8 mouse cellular contexts compared by ENCODE assay signal in genomic region chr5:64092748-64093292, GRCm38 (mm10). TPM values are rescaled to one million over a fixed set of nuclear protein-coding genes. Genes with fewer than 3 reads are reported as not detected.
A peak's percentile ranks its signal among the peaks of the same experiment; 100 is the strongest.
DNase-seq lines count a peak whose midpoint lies in the region; ATAC-seq and TF ChIP-seq lines count a peak whose summit lies in the region.

Gene Pgm2 (plus strand): TSS chr5:64092950.

- H3K4me2 ChIP-seq in forebrain, embryonic 15.5 days (replicated peaks): peak within 1 kb of the TSS; percentile 62
- peak within 1 kb of the TSS; percentile 87 for H3K4me2 ChIP-seq in neural tube, embryonic 14.5 days (ENCODE audit: low read depth, low read length)

- TF ChIP-seq CTCF in G1E (IDR thresholded peaks at IDR 0.05; ENCODE audit: low read depth, low read length): no peak
- no peak for TF ChIP-seq CTCF in testis, adult 2 months (IDR thresholded peaks at IDR 0.05; ENCODE audit: control insufficient read depth, insufficient read depth, insufficient replicate concordance, low read depth, low read length)

- peak; percentile 95 for DNase-seq in G1E (ENCODE audit: low spot score)
- DNase-seq in cerebellum, adult 11-12 months: peak; percentile 76
- DNase-seq in heart, postnatal 25 days (ENCODE audit: low spot score): peak; percentile 76
- peak; percentile 73 to 88 for DNase-seq in layer of hippocampus, adult 18-20 months (ENCODE audit: low spot score in 2 of 2)
- peak; percentile 86 to 92 for DNase-seq in lung, adult 18-20 months

- intact Hi-C loops in heart, postnatal 25 days (cut with DNase I): loop anchor here (5.0 kb wide), 1 partner anchor 126 kb away; the partner anchor contains the start of gene Rell1

- no peaks in the 10 kb centered on the region for H3K9me3 ChIP-seq in G1E (replicated peaks)
- H3K9me3 ChIP-seq in forebrain, embryonic 15.5 days: no peaks in the 10 kb centered on the region
- no peaks in the 10 kb centered on the region for H3K9me3 ChIP-seq in neural tube, embryonic 14.5 days (ENCODE audit: control insufficient read depth, low read length)

- no peak for TF ChIP-seq POLR2A in testis, adult 2 months (IDR thresholded peaks at IDR 0.05; ENCODE audit: control insufficient read depth, low read depth, low read length)

- H3K4me1 ChIP-seq in G1E (ENCODE audit: insufficient read depth, low read depth, low read length): peaks cover 44% of the 10 kb centered on the region
- peaks cover 17% of the 10 kb centered on the region for H3K4me1 ChIP-seq in forebrain, embryonic 15.5 days
- peaks cover 8% of the 10 kb centered on the region; the same call in 1 of the 2 replicates for H3K4me1 ChIP-seq in neural tube, embryonic 14.5 days (ENCODE audit: control insufficient read depth, insufficient read depth, low read length)
- no peaks in the 10 kb centered on the region; the same call in 1 of the 2 replicates for H3K4me1 ChIP-seq in testis, adult 2 months (ENCODE audit: control insufficient read depth, insufficient read depth, low read length)

- peaks cover 21% of the 10 kb centered on the region for H3K36me3 ChIP-seq in G1E (replicated peaks)
- H3K36me3 ChIP-seq in forebrain, embryonic 15.5 days: peaks cover 6% of the 10 kb centered on the region; the same call in 1 of the 2 replicates
- no peaks in the 10 kb centered on the region for H3K36me3 ChIP-seq in neural tube, embryonic 14.5 days (ENCODE audit: control insufficient read depth, insufficient read depth, low read length)
- no peaks in the 10 kb centered on the region for H3K36me3 ChIP-seq in testis, adult 2 months (ENCODE audit: control insufficient read depth, insufficient read depth, low read length)

- no peaks in the 10 kb centered on the region; the same call in 1 of the 2 replicates for H3K27me3 ChIP-seq in G1E (ENCODE audit: insufficient read depth, low read length)
- no peaks in the 10 kb centered on the region for H3K27me3 ChIP-seq in forebrain, embryonic 15.5 days
- no peaks in the 10 kb centered on the region for H3K27me3 ChIP-seq in neural tube, embryonic 14.5 days (ENCODE audit: control insufficient read depth, insufficient read depth, low read length)
- H3K27me3 ChIP-seq in testis, adult 2 months (ENCODE audit: control insufficient read depth, insufficient read depth, low read length): no peaks in the 10 kb centered on the region

- under 1% methylated on average over 43 of the region's 43 CpGs for WGBS in forebrain, embryonic 15.5 days
- under 1% methylated on average over 31 of the region's 43 CpGs for WGBS in neural tube, embryonic 14.5 days

- peak within 1 kb of the TSS; percentile 65 for H3K27ac ChIP-seq in forebrain, embryonic 15.5 days (replicated peaks)
- peak within 1 kb of the TSS; percentile 68 for H3K27ac ChIP-seq in neural tube, embryonic 14.5 days (ENCODE audit: low read depth, low read length)
- no peak within 1 kb of the TSS for H3K27ac ChIP-seq in testis, adult 2 months (ENCODE audit: control insufficient read depth, insufficient read depth, low read depth, low read length)

- H3K4me3 ChIP-seq in G1E (ENCODE audit: low read depth, low read length): peak within 1 kb of the TSS; percentile 87
- H3K4me3 ChIP-seq in forebrain, embryonic 15.5 days: peak within 1 kb of the TSS; percentile 65
- peak within 1 kb of the TSS; percentile 73 for H3K4me3 ChIP-seq in neural tube, embryonic 14.5 days (ENCODE audit: low read depth, low read length)
- H3K4me3 ChIP-seq in testis, adult 2 months (ENCODE audit: control insufficient read depth, low read depth, low read length): peak within 1 kb of the TSS; percentile 74

- ATAC-seq in G1E (ENCODE audit: extremely low read depth, insufficient number of reproducible peaks, low FRiP score, poor library complexity, severe bottlenecking): peak; percentile 82
- ATAC-seq in forebrain, embryonic 15.5 days (replicated peaks): peak; percentile 98
- ATAC-seq in neural tube, embryonic 14.5 days (ENCODE audit: low read depth): peak; percentile 98

- peak within 1 kb of the TSS; percentile 74 for H3K9ac ChIP-seq in forebrain, embryonic 15.5 days (replicated peaks)
- H3K9ac ChIP-seq in neural tube, embryonic 14.5 days (replicated peaks; ENCODE audit: low read depth, low read length): peak within 1 kb of the TSS; percentile 75

RNA-seq across cellular contexts. Expression of gene Pgm2, which starts in this region (rescaled TPM):
- total RNA-seq in G1E (2014; fragmentation: Nextera tagmentation) (101 and 110 TPM in 2 replicates), G1E (2017) (64.1 and 65.8 TPM in 2 replicates)
- polyA plus RNA-seq in G1E (2012): 49.0 and 61.2 TPM in 2 replicates
- 27.7 and 28.4 TPM in 2 replicates for polyA plus RNA-seq in forebrain, embryonic 15.5 days (2015; fragmentation: Nextera tagmentation; extraction: Ambion mirVana)
- 1 to 10 TPM; 5.7 to 6.8 TPM for total RNA-seq in heart, postnatal 25 days (2021)
- total RNA-seq in layer of hippocampus, adult 18-20 months (2021): 10 to 100 TPM in 1 of 2 experiments, 1 to 10 TPM in 1; 9.4 to 10.0 TPM
- 18.4 and 19.4 TPM in 2 replicates for polyA plus RNA-seq in neural tube, embryonic 14.5 days (2014; fragmentation: Nextera tagmentation; extraction: Ambion mirVana)
- polyA plus RNA-seq in testis, adult 2 months (2012; rRNA removed): 0.43 and 0.64 TPM in 2 replicates

Comparison
In these comparisons a context has a peak if more than half of its experiments do, and no peak if none do; other contexts are left out.
1. RNA of gene Pgm2 (total RNA-seq): 64.1 to 110 TPM in G1E; 9.4 to 10.0 TPM in layer of hippocampus, adult 18-20 months and 5.7 to 6.8 TPM in heart, postnatal 25 days; every median in the first group is over 4 times any median in the second.
2. RNA of gene Pgm2 (polyA plus RNA-seq): 49.0 to 61.2 TPM in G1E, 27.7 to 28.4 TPM in forebrain, embryonic 15.5 days and 18.4 to 19.4 TPM in neural tube, embryonic 14.5 days; 0.43 to 0.64 TPM in testis, adult 2 months; every median in the first group is over 10 times any median in the second.
3. Peak in every context shown above with its lines, with median percentiles within 50 percentile points of each other: ATAC-seq, DNase-seq and H3K4me3 ChIP-seq.